Mouse (Mus musculus) bone marrow macrophage, adult 2 months (primary cell): ENCODE measurements around the gene Prrc2b.

Source experiments
- CTCF ChIP-seq: IDR thresholded peaks from 2 replicates; pipeline ENCODE4 v1.5.1; 2012; ENCODE audit warnings: low read depth, mild to moderate bottlenecking, low read length, moderate library complexity
- POLR2A ChIP-seq: IDR thresholded peaks from 2 replicates; pipeline ENCODE4 v1.6.1; 2012; ENCODE audit warnings: mild to moderate bottlenecking, low read depth, low read length, borderline replicate concordance

GRCm38 (mm10) chr2:32258887-32259533, 108.1 kb downstream of the Prrc2b start:
- TF ChIP-seq POLR2A (no peak), CTCF (no peak)
